Mouse (Mus musculus) bone marrow macrophage, adult 2 months (primary cell): ENCODE measurements at regions not wholly inside any gene's neighbourhood (a gene's known extent, or its start where the extent isn't known, plus 50 kb on each side); places are given as distances from the start of the nearest gene placed in this dataset.

ENCODE experiments used
- H3K27ac ChIP-seq: 2 replicates; pipeline ENCODE4 v1.5.1; 2012; ENCODE audit warnings: low read depth, low read length; ENCODE audit not compliant: insufficient read depth
- H3K4me1 ChIP-seq: 2 replicates; pipeline ENCODE4 v1.6.1; 2012; ENCODE audit warnings: low read length; ENCODE audit not compliant: control insufficient read depth, insufficient read depth
- H3K4me3 ChIP-seq: 2 replicates; pipeline ENCODE4 v1.5.1; 2012; ENCODE audit warnings: mild to moderate bottlenecking, low read length, moderate library complexity; ENCODE audit not compliant: insufficient read depth
- CTCF ChIP-seq: IDR thresholded peaks from 2 replicates; pipeline ENCODE4 v1.5.1; 2012; ENCODE audit warnings: low read depth, mild to moderate bottlenecking, low read length, moderate library complexity
- POLR2A ChIP-seq: IDR thresholded peaks from 2 replicates; pipeline ENCODE4 v1.6.1; 2012; ENCODE audit warnings: mild to moderate bottlenecking, low read depth, low read length, borderline replicate concordance

DNA sequence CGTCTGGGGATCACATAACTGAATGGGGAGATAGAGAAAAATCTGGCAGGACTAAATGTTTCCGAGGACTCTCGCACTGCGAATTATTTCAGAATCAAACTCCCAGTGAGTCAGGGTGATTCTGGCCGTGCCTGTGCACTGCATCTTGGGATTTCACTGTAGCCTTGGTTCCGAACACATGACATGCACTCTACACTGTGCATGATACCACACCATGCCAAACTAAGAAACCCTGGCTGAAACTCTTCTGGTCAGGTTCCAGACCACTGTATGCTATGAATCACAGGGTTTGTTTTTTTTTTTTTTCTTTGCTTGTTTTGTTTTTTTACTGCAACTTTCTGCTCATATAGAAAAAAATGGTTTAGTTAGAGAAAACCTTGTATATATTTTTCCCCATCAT, 79.7 kb upstream of the Runx1 start:
- Histone ChIP-seq H3K4me1 (no peaks in the 10 kb centered on the region), H3K4me3 (no peak overlapping the region), H3K27ac (no peak overlapping the region)
- TF ChIP-seq POLR2A (no peak), CTCF (no peak)

DNA sequence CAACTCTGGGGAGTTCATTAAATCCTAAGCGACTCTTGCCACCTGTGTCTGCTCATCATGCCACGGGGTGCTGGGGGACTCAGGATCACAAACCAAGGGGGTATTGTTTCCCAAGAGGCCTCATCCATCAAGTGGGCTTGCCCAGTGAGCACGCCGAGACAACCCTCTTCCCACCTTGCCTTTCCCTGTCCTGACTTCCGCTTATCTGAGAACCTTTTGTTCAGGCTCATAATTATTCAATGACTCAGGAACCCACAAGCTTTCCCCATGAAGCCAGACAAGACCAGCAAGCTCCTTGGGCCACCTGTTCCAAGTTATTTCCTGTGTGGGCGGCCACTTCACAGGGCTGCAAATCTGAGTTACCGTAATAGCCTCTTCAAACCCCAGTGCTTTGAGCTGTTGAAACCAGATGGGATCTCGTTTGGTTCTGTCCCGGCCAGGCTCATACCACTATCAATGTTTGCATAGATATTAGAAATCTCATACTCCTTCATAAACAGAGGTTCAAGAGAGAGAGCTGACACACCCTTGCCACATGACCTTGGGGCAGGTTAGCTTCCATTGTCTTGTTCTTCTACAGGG, 78.0 kb upstream of the Runx1 start:
- Histone ChIP-seq H3K4me3 (no peak overlapping the region), H3K27ac (no peak overlapping the region), H3K4me1 (0 out of 2 replicates have a peak, but pooled peaks cover 2% of the 10 kb centered on the region)
- TF ChIP-seq CTCF: no peak
- TF ChIP-seq POLR2A: no peak

DNA sequence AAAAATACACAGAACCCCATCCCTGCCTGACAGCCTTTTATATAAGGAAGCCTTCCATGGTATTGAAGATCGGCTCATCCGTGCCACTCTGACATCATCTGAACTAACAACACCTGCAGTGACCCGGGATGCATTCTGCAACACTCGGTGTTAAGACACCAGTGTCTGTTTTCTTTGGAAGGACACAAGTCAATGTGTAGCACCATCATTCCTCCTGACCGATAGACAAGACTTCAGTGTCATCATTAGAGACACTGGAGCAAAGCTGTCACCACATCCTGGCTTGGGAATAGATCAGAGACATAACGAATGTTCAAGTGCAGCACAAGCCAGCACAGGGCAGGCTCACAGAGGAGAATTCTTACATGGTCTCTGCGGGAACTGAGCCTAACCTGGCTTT, 77.5 kb upstream of the Runx1 start:
- H3K4me1 ChIP-seq: 0 out of 2 replicates have a peak, but pooled peaks cover 2% of the 10 kb centered on the region
- no peak overlapping the region for H3K27ac ChIP-seq
- no peak overlapping the region for H3K4me3 ChIP-seq
- TF ChIP-seq POLR2A: no peak
- TF ChIP-seq CTCF: no peak

DNA sequence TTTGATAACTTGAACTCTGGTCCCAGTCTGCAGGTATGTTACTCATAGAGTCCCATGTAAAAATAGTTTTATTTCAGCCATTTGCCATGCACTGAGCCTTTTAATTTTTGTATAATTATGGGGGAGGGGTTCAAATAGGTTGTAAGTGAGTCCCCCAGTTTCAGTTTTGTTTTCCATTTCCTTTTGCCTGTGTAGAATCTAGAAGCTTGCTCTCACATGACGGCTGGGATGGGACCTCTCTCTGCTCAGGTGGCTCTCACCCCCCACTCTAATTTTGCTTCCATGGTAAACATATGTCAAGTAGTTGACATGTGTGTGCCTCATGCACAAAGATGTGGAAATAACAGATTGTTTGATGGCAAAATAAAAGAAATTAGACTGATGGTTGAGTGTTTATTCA, 73.8 kb upstream of the Runx1 start:
- Histone ChIP-seq H3K27ac (no peak overlapping the region), H3K4me1 (peaks cover 9% of the 10 kb centered on the region), H3K4me3 (no peak overlapping the region)
- no peak for TF ChIP-seq CTCF
- no peak for TF ChIP-seq POLR2A

DNA sequence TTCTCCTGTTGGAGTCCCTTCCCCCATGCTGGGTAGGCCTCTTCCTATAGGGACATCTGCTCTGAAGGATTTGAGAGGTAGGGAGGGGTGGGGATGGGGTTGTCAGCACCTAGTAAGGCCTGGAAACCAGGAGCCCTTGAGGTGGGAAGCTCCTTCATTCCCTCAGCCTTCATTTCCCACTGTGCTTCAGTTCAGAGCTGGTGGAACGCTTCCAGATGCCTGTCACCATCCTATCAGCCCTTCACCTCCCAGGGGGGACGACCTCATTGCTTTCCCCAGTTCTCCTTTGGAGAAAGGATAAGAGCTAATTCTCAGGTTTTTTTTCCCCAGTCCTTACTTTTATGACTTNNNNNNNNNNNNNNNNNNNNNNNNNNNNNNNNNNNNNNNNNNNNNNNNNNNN, 65.8 kb upstream of the Runx1 start:
- Histone ChIP-seq H3K27ac (no peak overlapping the region), H3K4me3 (no peak overlapping the region), H3K4me1 (peaks cover 4% of the 10 kb centered on the region)
- TF ChIP-seq POLR2A: no peak
- TF ChIP-seq CTCF: no peak

DNA sequence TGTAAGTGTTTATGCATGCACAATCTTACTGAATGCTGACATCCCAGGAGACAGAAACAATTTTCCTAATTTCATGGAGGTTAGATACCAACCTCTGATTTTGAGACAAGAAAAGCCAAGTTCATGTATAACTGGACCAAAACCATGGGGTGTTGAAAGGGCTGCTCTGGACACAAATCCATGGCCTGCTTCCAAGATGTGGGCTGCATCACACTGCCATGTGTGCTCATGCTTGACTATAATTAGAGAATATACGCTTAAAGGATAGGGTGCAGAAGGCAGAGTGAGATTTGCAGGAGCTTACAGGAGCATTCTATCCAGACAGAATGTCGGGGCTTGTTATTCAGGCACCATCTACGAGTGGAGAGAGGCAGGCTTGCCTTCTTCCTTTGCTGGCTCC, 64.8 kb upstream of the Runx1 start:
- H3K4me1 ChIP-seq: peaks cover 2% of the 10 kb centered on the region; the same call in 1 of the 2 replicates
- no peak for TF ChIP-seq POLR2A
- no peak for TF ChIP-seq CTCF
- no peak overlapping the region for H3K27ac ChIP-seq
- no peak overlapping the region for H3K4me3 ChIP-seq

DNA sequence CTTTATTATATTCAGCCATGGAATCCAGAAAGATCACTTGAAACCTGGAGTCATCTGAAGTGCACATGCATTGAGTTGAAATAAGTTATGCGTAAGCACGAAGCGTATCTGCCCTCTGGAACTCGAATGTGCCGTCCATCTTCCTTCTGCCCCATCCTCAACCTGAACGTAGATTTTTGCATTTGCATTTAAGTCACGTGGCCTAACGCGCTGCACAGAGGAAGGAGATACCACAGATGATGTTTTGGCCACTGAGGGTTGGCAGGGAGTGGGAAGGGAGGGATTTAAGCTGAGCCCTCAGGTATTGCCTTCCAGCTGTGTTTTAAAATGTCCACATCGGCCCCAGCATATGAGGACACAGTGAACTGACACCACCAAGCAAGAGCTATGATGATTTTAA, 63.6 kb upstream of the Runx1 start:
- Histone ChIP-seq H3K27ac (no peak overlapping the region), H3K4me1 (peaks cover 2% of the 10 kb centered on the region; the same call in 1 of the 2 replicates), H3K4me3 (no peak overlapping the region)
- no peak for TF ChIP-seq CTCF
- no peak for TF ChIP-seq POLR2A

DNA sequence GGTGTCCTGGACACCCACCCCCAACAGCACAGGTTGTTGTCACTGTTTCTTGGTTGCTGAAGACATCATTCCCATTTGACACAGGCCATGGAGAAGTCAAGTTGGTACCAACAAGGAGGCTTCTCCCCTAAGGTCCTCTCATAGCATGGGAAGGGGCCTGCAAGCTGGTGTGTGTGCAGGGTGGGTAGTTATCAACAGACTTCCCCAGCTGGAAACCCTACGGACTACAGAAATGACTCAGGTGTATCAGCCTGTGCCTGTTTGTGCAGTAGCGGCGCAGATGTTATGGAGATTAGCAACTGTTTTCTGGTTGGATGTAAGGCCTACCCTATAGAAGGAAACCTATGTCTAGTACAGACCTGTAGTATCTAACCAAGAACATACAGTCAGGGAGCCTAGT, 60.3 kb upstream of the Runx1 start:
- TF ChIP-seq POLR2A: no peak
- no peak for TF ChIP-seq CTCF
- Histone ChIP-seq H3K27ac (no peak overlapping the region), H3K4me1 (no peaks in the 10 kb centered on the region; the same call in 1 of the 2 replicates), H3K4me3 (no peak overlapping the region)

DNA sequence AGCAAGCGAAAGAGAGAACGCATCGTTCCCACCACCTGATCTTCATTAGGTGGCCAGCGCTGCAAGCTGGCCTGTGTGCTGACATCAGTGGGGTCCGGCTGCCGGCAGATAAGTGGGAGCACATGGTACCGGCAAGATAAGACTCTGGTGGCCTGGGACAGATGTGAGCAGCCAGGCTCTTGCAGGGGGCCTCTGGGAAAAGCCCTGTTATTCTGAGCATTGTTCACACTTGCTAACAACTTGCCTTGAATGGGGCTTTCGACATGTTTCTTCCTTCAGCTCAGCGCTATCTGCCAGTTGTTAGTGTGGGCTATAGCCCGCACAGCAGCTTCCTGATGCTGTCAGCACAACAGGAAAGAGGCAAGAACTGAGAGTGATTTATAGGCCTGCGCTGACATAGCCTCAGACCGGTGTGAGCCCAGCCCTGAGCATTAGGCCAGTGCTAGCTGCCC, 57.9 kb upstream of the Runx1 start:
- H3K27ac ChIP-seq: no peak overlapping the region
- no peak for TF ChIP-seq POLR2A
- no peak for TF ChIP-seq CTCF
- H3K4me3 ChIP-seq: no peak overlapping the region
- peaks cover 12% of the 10 kb centered on the region for H3K4me1 ChIP-seq

DNA sequence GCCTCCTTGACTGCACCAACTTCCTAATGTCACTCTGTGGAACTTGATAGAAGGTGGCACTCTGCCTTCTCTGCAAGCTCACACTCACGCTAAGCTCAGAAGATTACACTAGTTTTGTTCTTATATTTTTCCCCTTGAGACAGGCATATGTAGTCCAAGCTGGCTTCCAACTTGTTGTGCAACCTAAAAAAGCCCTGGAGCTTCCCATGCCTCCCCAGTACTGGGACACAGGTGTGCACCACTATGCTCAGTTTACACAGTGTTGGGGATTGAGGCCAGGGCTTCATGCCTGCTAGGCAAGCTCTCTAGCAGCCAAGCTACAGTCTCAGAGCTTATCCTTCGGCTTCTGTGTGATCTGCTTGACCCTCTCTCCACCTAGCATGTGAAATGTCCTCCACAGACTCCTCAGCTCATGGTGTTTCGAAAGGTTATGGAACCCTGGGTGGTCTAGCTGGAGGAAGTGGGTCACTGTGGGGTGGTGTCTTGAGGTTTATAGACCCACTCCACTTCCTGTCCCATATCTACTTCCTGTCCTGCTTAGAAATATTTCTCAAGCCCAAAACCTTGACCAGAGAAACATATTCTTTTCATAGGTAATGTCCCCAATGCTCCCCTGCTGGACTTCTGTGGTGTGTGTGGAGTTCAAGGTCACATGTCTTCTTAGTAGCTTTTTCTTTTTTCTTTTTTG, 54.6 kb upstream of the Runx1 start:
- peaks cover 12% of the 10 kb centered on the region for H3K4me1 ChIP-seq
- TF ChIP-seq POLR2A: no peak
- no peak for TF ChIP-seq CTCF
- no peak overlapping the region for H3K27ac ChIP-seq
- no peak overlapping the region for H3K4me3 ChIP-seq

DNA sequence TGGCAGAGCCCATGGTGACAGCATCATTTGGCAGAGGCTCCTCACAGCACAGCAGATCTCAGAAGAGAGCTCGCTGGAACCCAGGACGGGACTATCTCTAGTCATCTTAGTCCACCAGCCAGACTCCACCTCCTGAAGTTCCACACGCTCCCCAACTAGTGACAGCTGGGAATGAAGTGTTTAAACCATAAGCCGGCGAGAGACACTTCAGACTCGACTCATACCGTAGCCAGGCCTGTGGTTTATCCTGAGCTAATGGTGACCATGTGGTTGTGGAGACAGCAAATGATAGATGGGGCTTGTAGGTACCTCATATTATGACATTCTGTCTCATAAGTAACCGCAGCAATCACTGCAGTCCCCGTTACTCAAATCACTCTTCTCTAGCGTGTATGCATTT, 52.1 kb upstream of the Runx1 start:
- TF ChIP-seq CTCF (no peak), POLR2A (no peak)
- Histone ChIP-seq H3K4me3 (no peak overlapping the region), H3K27ac (no peak overlapping the region), H3K4me1 (peaks cover 20% of the 10 kb centered on the region)
